Comparison of ENCODE assay signal across 10 mouse cellular contexts in the genomic region with DNA sequence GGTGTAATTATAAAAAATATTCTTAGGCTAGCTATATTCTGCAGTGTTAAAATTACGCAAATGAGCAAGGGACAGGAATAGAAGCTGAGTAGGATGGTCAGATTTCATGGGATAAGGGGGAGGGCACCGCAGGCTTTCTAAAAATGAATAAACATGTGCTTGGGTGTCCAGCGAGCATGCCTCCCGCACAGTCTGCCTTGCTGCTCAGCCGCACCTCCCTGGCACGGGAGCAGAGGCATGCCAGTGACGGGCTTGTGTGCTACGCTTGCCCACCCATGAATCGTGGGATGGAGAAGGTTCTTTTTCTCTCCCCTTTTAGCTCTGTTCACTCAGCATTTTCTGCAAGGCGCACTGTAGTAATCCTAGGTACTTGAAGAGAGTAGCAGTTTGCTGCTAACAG.
DNase-seq lines count a peak whose midpoint lies in the region; ATAC-seq and TF ChIP-seq lines count a peak whose summit lies in the region.
"Had no signal": no experiment of that assay in that cellular context is flagged by ENCODE, and none has a peak within 500 bp of the region (broad histone marks: within the 10 kb centered on the region; RNA-seq: fewer than 3 reads in every experiment).

No protein-coding gene starts in this region.

- 83% methylated on average over 10 of the region's 10 CpGs for WGBS in forebrain, embryonic 13.5 days
- WGBS in forebrain, embryonic 10.5 days, result 93% methylated on average over 10 of the region's 10 CpGs
- WGBS in lung, adult 2 months, result 86% methylated on average over 10 of the region's 10 CpGs

- no peak overlapping the region for H3K27ac ChIP-seq in forebrain, embryonic 13.5 days
- no peak overlapping the region for H3K27ac ChIP-seq in forebrain, embryonic 10.5 days
- peak overlapping the region; percentile 53; the same call in 1 of the 2 replicates for H3K27ac ChIP-seq in layer of hippocampus, adult 2 months

- TF ChIP-seq POLR2A in lung, adult 2 months (IDR thresholded peaks at IDR 0.05; ENCODE audit: borderline replicate concordance, extremely low read depth, low read depth, low read length), result no peak

- DNase-seq in forebrain, embryonic 10.5 days (ENCODE audit: extremely low spot score, low spot score), result no peak
- peak; percentile 25 to 36 for DNase-seq in layer of hippocampus, adult 2 months (ENCODE audit: low spot score in 2 of 2)
- no peak for DNase-seq in layer of hippocampus, adult 9-10 months (ENCODE audit: low spot score)
- DNase-seq in gastrocnemius, postnatal 25 days, result peak; percentile 53
- peak; percentile 77 to 87 for DNase-seq in right cerebral cortex, postnatal 10 days (ENCODE audit: low spot score in 2 of 2)
- no peak for DNase-seq in lung, adult 2 months
- no peak for DNase-seq in heart, adult 9 months (ENCODE audit: low spot score in 2 of 2)

- H3K4me2 ChIP-seq in forebrain, embryonic 13.5 days, result no peak overlapping the region
- H3K4me2 ChIP-seq: liver, embryonic 15.5 days had no signal

- TF ChIP-seq CTCF in layer of hippocampus, adult 2 months (conservative IDR thresholded peaks at IDR 0.05), result no peak
- no peak for TF ChIP-seq CTCF in lung, adult 2 months (IDR thresholded peaks at IDR 0.05; ENCODE audit: insufficient read depth, low read length)

- no peaks in the 10 kb centered on the region for H3K36me3 ChIP-seq in forebrain, embryonic 13.5 days (ENCODE audit: poor library complexity, severe bottlenecking)
- H3K36me3 ChIP-seq in forebrain, embryonic 10.5 days (replicated peaks), result no peaks in the 10 kb centered on the region
- H3K36me3 ChIP-seq: liver, embryonic 15.5 days had no signal

- no peaks in the 10 kb centered on the region for H3K9me3 ChIP-seq in forebrain, embryonic 13.5 days (replicated peaks)
- no peaks in the 10 kb centered on the region for H3K9me3 ChIP-seq in forebrain, embryonic 10.5 days
- H3K9me3 ChIP-seq: liver, embryonic 15.5 days had no signal

- ATAC-seq in forebrain, embryonic 13.5 days, result peak; percentile 44; the same call in 1 of the 2 replicates

- H3K9ac ChIP-seq in forebrain, embryonic 13.5 days, result no peak overlapping the region
- H3K9ac ChIP-seq: liver, embryonic 15.5 days had no signal

- H3K4me1 ChIP-seq in forebrain, embryonic 13.5 days, result peaks cover 13% of the 10 kb centered on the region
- H3K4me1 ChIP-seq in forebrain, embryonic 10.5 days, result peaks cover 8% of the 10 kb centered on the region
- H3K4me1 ChIP-seq in lung, adult 2 months (ENCODE audit: control insufficient read depth, insufficient read depth, low read length), result peaks cover 1% of the 10 kb centered on the region; the same call in 1 of the 2 replicates

- no peak overlapping the region for H3K4me3 ChIP-seq in forebrain, embryonic 13.5 days
- H3K4me3 ChIP-seq in forebrain, embryonic 10.5 days, result no peak overlapping the region
- no peak overlapping the region for H3K4me3 ChIP-seq in layer of hippocampus, adult 2 months
- H3K4me3 ChIP-seq in lung, adult 2 months (replicated peaks; ENCODE audit: extremely low read depth, low read depth, low read length), result no peak overlapping the region
- H3K4me3 ChIP-seq: erythroblast, embryonic 14.5 days; liver, embryonic 15.5 days had no signal

- no peaks in the 10 kb centered on the region for H3K27me3 ChIP-seq in forebrain, embryonic 13.5 days
- no peaks in the 10 kb centered on the region for H3K27me3 ChIP-seq in forebrain, embryonic 10.5 days (ENCODE audit: poor library complexity, severe bottlenecking)
- H3K27me3 ChIP-seq: liver, embryonic 15.5 days had no signal

Comparison
In these comparisons a context has a peak if more than half of its experiments do, and no peak if none do; other contexts are left out.
1. DNase-seq: peak in layer of hippocampus, adult 2 months (2 of 2), gastrocnemius, postnatal 25 days (single experiment) and right cerebral cortex, postnatal 10 days (2 of 2); none in forebrain, embryonic 10.5 days (single experiment), layer of hippocampus, adult 9-10 months (single experiment), lung, adult 2 months (single experiment) and heart, adult 9 months (0 of 2).